Mouse (Mus musculus) MEL (cell line): ENCODE results near the gene Chil3.

Experiments used
- CHD1 ChIP-seq: IDR thresholded peaks from 2 replicates; pipeline ENCODE4 v1.6.1; 2012; ENCODE audit warnings: low read depth, mild to moderate bottlenecking, inconsistent platforms, low read length, improper control_type of control experiment
- CTCF ChIP-seq, 3 experiments: IDR thresholded peaks in 2 of 3; conservative IDR thresholded peaks in 1 of 3; 2 replicates each; pipeline ENCODE4 v1.5.1; 2011 to 2012; ENCODE audit warnings: low read length in 3 of 3, low read depth in 2 of 3, mild to moderate bottlenecking in 2 of 3, improper control_type of control experiment in 1 of 3, inconsistent platforms in 1 of 3, mixed read lengths in 1 of 3, moderate library complexity in 1 of 3; ENCODE audit not compliant: control insufficient read depth in 1 of 3, insufficient read depth in 1 of 3, poor library complexity in 1 of 3, severe bottlenecking in 1 of 3
- KAT2A ChIP-seq: conservative IDR thresholded peaks from 2 replicates; pipeline ENCODE4 v1.6.1; 2012; ENCODE audit warnings: low read depth, low read length, improper control_type of control experiment, inconsistent platforms
- POLR2AphosphoS5 ChIP-seq: IDR thresholded peaks from 2 replicates; pipeline ENCODE4 v1.6.1; 2012; ENCODE audit warnings: low read depth, borderline replicate concordance, mild to moderate bottlenecking, inconsistent platforms, low read length, moderate library complexity, mixed read lengths
- SMC3 ChIP-seq: IDR thresholded peaks from 2 replicates; pipeline ENCODE4 v1.6.1; 2011; ENCODE audit warnings: low read depth, low read length, improper control_type of control experiment
- ZNF384 ChIP-seq: IDR thresholded peaks from 2 replicates; pipeline ENCODE4 v1.6.1; 2012; ENCODE audit warnings: low read depth, mild to moderate bottlenecking, inconsistent platforms, low read length, improper control_type of control experiment

DNA sequence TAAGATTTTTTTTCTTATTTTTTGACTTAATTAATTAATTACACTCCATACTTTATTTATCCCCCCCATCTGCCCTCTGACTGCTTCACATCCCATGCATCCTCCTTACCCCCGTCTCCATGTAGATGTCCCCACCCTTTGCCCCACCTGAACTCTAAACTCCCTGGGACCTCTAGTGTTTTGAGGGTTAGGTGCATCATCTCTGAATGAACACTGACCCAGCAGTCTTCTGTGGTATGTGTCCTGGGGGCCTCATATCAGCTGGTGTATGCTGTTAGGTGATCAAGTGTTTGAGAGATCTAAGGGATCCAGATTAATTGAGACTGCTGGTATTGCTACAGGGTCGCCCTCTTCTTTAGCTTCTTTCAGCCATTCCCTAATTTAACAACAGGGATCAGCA lies 20.6 kb upstream of the Chil3 start:
- TF ChIP-seq CHD1: no peak
- TF ChIP-seq SMC3: no peak
- TF ChIP-seq KAT2A: no peak
- no peak for TF ChIP-seq POLR2AphosphoS5
- TF ChIP-seq CTCF (IDR thresholded peaks at IDR 0.05 in 2 of 3, conservative IDR thresholded peaks at IDR 0.05 in 1 of 3; ENCODE audit: control insufficient read depth in 1 of 3, insufficient read depth in 1 of 3, low read depth in 2 of 3, low read length in 3 of 3, poor library complexity in 1 of 3, severe bottlenecking in 1 of 3): no peak
- no peak for TF ChIP-seq ZNF384
